Mouse (Mus musculus) testis, postnatal 14 days (tissue): ENCODE data around the gene Xrcc6.

ENCODE experiments used
- DNase-seq: peaks from one replicate; pipeline ENCODE4 v3.0.0; 2021; ENCODE audit warnings: low spot score

Gene Xrcc6

DNA sequence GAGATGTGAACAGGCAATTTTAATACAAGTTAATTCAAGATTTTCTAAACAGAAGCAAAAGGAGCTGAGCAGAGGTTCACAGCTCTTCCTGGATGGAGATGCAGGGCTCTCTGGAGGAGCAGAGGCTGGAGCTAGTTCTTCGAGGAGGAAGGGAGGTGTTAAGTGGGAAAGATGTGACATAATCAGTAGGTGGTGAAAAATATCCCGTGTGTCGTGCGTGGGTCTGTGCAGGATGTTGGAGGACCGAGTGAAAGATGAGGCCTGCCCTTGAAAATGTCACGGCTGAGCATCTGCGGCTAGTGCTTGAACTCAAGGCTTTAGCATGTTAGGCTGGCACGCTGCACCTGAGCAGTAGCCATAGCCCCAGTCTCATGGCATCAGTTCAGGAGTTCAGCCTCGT is 98.0 kb downstream of the Xrcc6 start:
- no peak for DNase-seq

DNA sequence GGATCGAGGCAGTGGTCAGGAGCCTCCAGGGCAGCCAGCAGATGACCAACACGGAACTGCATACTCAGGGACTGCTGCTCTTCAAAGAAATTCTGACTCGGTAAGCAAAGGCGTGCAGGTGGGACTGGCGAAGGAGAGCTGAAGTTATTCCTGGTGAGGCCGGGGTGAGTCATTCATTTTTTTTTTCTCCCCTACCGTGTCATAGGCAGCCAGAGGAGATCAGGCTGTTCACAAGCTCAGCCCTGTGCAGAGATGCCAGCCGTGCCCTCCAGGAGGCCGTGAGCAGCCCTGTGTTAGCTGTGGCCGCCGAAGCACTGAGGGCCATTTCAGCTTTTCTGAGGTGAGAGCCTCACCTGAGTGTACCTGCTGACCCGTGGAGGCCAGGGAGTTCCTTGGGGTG is 98.5 kb downstream of the Xrcc6 start:
- no peak for DNase-seq

GRCm38 (mm10) chr15:82087266-82087665 is 99.6 kb downstream of the Xrcc6 start:
- no peak for DNase-seq
